ENCODE assay signal across 27 mouse cellular contexts in genomic region chr5:131239813-131240212, GRCm38 (mm10).
DNase-seq lines count a peak whose midpoint lies in the region; TF ChIP-seq lines count a peak whose summit lies in the region.
"Had no signal": no experiment of that assay in that cellular context is flagged by ENCODE, and none has a peak within 500 bp of the region (broad histone marks: within the 10 kb centered on the region; RNA-seq: fewer than 3 reads in every experiment).

No protein-coding gene starts in this region.

- H3K4me3 ChIP-seq in layer of hippocampus, adult 2 months, result no peak overlapping the region
- H3K4me3 ChIP-seq: erythroblast, embryonic 14.5 days; hindbrain, embryonic 10.5 days; limb, embryonic 13.5 days; liver, embryonic 12.5 days; neural tube, embryonic 15.5 days; stomach, embryonic 15.5 days had no signal

- DNase-seq in heart, adult 11 months, result peak; percentile 43
- no peak for DNase-seq in heart, adult 18-20 months
- DNase-seq in layer of hippocampus, adult 2 months (ENCODE audit: low spot score in 2 of 2), result no peak
- DNase-seq in layer of hippocampus, postnatal 25 days (ENCODE audit: extremely low spot score in 1 of 2, low spot score in 1 of 2), result no peak
- peak; percentile 74 for DNase-seq in ES-CJ7 (ENCODE audit: low read depth, low spot score)
- peak; percentile 35 for DNase-seq in ZHBTc4 (ENCODE audit: low read depth, low spot score)
- DNase-seq in cerebellum, adult 18-20 months, result no peak
- no peak for DNase-seq in adrenal gland, adult 2 months
- DNase-seq: adrenal gland, postnatal 10 days; cerebellum, adult 11 months; cerebellum, adult 9-11 months; embryo, embryonic 11 days; gastrocnemius, postnatal 14 days; heart, postnatal 14 days; kidney, postnatal 25 days; liver, postnatal 0 days; midbrain, embryonic 14.5 days; right cerebral cortex, postnatal 25 days; thymus, adult 18-20 months; thymus, postnatal 25 days had no signal

- no peak overlapping the region for H3K27ac ChIP-seq in layer of hippocampus, adult 2 months
- H3K27ac ChIP-seq: hindbrain, embryonic 10.5 days; limb, embryonic 13.5 days; liver, embryonic 12.5 days; macrophage; neural tube, embryonic 15.5 days; stomach, embryonic 15.5 days had no signal

- peak; percentile 56 for TF ChIP-seq CTCF in layer of hippocampus, adult 2 months (conservative IDR thresholded peaks at IDR 0.05)

Comparison
In these comparisons a context has a peak if more than half of its experiments do, and no peak if none do; other contexts are left out.
1. DNase-seq: peak in heart, adult 11 months (single experiment), ES-CJ7 (single experiment) and ZHBTc4 (single experiment); none in heart, adult 18-20 months (0 of 2), layer of hippocampus, adult 2 months (0 of 2), layer of hippocampus, postnatal 25 days (0 of 2), cerebellum, adult 18-20 months (0 of 2) and adrenal gland, adult 2 months (single experiment).